Mouse (Mus musculus) right cerebral cortex, postnatal 36 days (tissue): ENCODE data around the gene Ybx2.
A peak's percentile ranks its signal among the peaks of the same experiment; 100 is the strongest.

Experiments
- DNase-seq, 2 experiments: peaks; one replicate each; pipeline ENCODE4 v3.0.0; 2022; ENCODE audit warnings: low spot score in 2 of 2, mixed read lengths in 1 of 2

The Ybx2 gene

DNA sequence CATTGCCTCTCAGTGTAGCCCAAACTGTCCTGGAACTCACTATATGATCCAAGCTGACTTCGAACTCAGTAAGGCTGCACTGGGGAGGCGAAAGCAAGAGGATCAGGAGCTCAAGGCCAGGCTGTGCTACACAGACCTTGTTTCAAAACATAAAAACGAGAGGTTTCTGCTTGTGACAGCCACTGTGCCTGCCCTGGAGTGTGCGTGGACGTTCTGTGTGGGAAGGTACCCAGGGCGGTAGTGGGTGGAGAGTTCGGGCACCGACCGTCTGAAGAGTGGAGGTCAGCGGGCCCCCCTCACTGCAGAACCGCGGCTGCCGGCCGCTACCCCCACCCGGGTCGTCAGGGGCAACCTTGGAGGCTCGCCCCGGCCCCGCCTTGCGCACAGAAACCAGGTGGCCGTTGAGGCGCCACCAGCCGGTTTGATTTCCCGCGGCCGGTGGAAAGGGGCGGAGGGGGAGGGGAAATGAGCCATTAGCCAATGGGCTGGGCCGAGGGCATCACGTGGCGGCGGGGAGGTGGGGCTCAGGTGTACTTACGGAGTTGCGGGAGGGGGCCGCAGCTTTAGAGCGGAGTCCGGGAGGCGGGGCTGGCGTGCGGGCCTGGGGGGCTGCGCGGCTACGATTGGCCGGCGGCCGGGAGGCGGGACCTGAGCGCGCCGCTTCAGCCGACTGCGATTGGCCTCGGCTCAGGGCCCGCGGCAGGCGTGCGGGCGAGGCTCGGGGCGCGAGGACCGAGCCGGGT, at the start of gene Ybx2:
Gene Ybx2, plus strand, starts transcription at position 660 of the 743 bp plus-strand sequence.
- peak; percentile 80 to 82 for DNase-seq

DNA sequence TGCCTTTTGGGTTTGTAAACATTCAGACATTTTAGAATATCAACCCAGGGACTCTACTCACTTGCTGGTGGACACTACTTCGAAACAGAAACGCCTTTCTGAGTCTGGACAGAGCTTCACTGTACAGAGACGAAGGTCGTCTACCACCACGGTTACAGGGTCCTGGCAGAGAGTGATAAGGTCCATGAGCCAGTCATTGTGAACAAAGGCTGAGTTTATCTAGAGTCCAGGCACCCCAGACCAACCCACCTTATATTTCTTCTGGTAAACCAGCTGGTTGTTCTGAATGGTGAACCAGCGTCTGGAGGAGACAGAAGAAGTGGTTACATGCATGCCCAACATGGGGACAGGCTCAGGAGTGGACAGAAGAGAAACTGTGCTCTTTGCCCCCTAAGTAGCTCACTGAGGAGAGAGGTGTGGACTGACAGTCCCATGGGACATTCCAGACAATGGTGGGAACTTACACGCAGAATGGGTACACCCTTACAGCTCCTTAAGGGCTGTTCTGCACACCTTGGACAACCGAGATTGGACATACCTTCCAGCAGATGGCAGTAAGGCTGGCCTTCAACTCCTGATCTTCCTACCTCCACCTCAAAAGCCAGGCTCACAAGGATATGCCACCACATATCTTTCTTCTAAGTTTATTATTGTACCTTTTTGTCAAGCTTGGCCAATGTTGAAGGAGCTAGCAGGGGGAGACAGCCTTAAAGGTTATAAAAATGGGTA, 48.5 kb upstream of the Ybx2 start:
- DNase-seq, result no peak

DNA sequence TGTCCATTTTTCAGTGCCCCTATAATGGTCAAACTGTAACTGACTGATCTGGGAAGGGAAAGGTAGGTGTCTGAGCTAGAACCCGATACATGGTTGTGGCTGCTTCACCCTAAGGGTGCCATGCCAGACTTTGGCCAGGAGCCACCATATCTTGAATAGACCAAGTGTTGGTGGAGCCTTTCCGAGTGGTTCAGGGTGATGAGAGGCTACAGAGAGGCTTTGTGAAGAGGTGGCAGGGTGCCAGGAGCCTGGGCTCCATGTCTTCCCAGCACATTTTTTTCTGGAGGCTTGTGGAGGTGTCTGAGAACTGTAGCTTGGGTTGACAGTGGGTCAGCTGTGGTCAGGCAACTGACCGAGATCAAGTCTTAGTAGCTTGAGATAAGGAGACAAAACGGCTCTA, 44.1 kb upstream of the Ybx2 start:
- DNase-seq, result no peak

GRCm38 (mm10) chr11:69894671-69895070, 40.9 kb upstream of the Ybx2 start:
- no peak for DNase-seq

- DNase-seq, result no peak
Observed at GRCm38 (mm10) chr11:69895291-69895690, 40.3 kb upstream of the Ybx2 start, which contains the start of gene Acap1. Gene Acap1 (minus strand): TSS chr11:69895539.

- no peak for DNase-seq
Observed at GRCm38 (mm10) chr11:69899870-69900269, 35.7 kb upstream of the Ybx2 start.

GRCm38 (mm10) chr11:69900471-69901405, 34.9 kb upstream of the Ybx2 start, which contains the start of the genes 2810408A11Rik and Neurl4:
Gene 2810408A11Rik (minus strand): TSS chr11:69900987.
Gene Neurl4 (plus strand): TSS chr11:69901072.
- DNase-seq, result peak; percentile 82 to 87

GRCm38 (mm10) chr11:69901406-69901846, 34.2 kb upstream of the Ybx2 start:
- peak; percentile 98 for DNase-seq

GRCm38 (mm10) chr11:69901993-69902392, 33.6 kb upstream of the Ybx2 start:
- DNase-seq, result no peak

DNA sequence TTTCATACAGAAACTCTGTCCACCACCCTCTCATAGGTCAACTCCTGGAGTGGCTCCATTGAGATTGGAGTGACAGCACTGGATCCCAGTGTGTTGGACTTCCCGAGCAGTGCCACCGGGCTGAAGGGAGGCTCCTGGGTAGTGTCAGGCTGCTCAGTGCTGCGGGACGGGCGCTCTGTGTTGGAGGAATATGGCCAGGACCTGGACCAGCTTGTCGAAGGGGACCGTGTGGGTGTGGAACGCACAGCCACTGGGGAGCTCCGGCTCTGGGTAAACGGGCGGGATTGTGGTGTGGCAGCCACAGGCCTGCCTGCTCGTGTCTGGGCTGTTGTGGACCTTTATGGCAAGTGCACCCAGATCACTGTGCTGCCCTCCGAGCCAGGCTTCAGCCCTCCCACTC, 32.6 kb upstream of the Ybx2 start:
- no peak for DNase-seq

- no peak for DNase-seq
Observed at GRCm38 (mm10) chr11:69904311-69904710, 31.3 kb upstream of the Ybx2 start.

- no peak for DNase-seq
Observed at GRCm38 (mm10) chr11:69908645-69909044, 27.0 kb upstream of the Ybx2 start.

DNA sequence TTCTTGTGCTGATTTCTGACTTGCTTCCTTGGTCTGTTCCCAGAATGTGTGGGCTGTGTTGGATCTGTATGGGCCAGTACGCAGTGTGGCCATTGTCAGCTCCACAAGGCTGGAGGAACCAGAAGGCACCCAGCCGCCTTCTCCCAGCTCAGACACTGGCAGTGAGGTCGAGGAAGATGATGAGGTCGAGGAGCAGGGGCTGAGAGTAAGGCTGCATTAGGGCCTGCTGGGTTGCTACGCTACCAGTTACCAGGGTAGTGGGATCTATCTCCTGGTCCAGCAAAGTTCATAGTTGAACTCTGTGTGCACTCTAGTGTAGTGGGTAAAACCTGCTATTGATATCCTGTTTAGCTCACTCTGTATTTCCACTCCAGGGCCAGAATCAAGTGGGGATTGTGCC, 26.4 kb upstream of the Ybx2 start:
- DNase-seq, result no peak

DNA sequence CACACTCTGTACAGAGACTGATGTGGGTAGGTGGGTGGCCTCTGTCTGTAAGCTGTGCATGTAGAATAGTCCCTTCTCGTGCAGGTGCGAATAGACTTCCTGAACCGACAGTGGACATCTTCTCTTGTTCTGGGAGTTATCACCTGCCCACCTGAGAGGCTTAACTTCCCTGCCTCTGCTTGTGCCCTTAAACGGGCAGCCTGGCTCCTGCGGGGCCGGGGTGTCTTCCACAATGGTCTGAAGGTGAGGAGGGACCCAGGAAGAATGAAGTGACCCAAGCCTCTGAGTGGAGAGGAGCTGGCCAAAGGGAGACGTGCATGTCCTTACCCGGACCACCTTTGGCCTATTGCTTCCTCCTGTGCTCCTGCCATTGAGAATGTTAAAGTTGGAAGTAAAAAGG, 25.4 kb upstream of the Ybx2 start:
- DNase-seq, result no peak

DNA sequence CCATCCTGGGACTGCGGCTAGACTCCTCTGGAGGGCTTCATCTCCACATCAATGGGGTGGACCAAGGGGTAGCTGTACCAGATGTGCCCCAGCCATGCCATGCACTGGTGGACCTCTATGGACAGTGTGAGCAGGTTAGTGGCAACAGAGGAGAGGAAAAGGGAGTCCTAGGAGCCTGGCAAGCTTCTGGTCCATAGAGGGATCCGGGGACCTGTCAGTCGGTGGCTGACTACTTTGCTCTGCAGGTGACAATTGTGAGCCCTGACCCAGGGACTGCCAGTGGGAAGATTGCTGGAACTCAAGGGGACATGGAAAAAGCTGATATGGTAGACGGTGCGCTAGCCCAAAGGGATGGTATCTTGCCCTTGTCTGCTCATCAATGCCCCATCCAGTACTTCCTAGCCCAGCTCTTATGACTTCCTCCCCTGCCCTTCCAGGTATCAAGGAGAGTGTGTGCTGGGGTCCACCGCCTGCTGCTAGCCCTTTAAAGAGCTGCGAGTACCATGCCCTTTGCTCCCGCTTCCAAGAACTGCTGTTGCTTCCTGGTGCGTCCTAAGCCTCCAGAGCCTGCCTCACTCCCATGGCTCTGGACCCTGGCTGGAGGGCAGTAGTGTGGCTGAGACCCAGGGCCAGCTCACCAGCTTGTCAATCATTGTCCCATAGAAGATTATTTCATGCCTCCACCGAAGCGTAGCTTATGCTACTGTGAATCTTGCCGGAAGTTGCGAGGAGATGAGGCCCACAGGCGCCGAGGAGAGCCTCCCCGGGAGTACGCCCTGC, 24.6 kb upstream of the Ybx2 start:
- DNase-seq, result no peak

- no peak for DNase-seq
Observed at GRCm38 (mm10) chr11:69911701-69912100, 23.9 kb upstream of the Ybx2 start.

- DNase-seq, result no peak
Observed at GRCm38 (mm10) chr11:69912716-69913530, 22.7 kb upstream of the Ybx2 start.

DNA sequence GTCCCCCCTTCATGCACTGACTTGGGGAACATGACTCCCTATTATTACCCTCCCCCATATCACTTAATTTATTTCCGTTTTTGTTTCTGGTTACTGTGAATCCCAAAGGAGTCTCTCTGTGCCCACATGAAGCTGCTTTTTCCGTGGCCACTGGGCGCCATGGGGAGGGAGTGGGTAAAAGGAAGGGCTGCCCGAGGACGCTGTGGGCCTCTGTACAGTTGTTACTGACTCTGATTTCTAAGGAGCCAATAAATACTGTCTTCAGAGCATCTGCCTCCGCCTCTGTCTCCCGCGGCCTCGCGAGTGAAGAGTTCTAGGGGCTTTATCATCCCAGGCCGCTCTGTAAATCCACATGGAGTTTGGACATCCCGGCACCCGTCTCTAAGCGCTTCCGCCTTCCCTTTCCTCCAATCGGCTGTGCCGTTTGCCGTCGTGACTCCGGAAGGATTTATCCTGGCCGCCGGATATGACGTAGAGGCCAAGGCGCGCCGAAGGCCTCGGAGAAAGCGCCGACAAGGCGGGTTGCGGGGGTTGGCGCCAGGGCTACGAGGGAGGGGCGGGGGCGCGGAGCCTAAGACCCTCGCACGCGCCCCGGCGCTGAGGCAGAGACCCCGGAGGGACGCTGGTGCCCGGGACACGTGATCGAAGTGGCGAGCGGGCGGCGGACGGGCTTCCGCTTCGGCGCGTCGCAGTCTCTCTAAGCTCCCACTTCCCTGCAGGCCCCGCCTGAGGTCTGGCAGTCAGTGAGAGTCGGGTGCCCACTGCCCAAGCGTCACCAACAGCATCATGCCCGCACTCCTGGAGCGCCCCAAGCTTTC, 21.8 kb upstream of the Ybx2 start, which contains the start of gene Gps2:
Gene Gps2, plus strand, starts transcription at position 335 of the 818 bp plus-strand sequence.
- DNase-seq, result peak; percentile 90 to 92

GRCm38 (mm10) chr11:69914372-69914764, 21.2 kb upstream of the Ybx2 start:
- no peak for DNase-seq
